Mouse (Mus musculus): ENCODE data around the gene Pnmal2. TPM values are rescaled to one million over a fixed set of nuclear protein-coding genes. Genes with fewer than 3 reads are reported as not detected.

Gene Pnmal2
- polyA plus RNA-seq, 1 experiment from 2014 or later = 0.42 TPM

DNA sequence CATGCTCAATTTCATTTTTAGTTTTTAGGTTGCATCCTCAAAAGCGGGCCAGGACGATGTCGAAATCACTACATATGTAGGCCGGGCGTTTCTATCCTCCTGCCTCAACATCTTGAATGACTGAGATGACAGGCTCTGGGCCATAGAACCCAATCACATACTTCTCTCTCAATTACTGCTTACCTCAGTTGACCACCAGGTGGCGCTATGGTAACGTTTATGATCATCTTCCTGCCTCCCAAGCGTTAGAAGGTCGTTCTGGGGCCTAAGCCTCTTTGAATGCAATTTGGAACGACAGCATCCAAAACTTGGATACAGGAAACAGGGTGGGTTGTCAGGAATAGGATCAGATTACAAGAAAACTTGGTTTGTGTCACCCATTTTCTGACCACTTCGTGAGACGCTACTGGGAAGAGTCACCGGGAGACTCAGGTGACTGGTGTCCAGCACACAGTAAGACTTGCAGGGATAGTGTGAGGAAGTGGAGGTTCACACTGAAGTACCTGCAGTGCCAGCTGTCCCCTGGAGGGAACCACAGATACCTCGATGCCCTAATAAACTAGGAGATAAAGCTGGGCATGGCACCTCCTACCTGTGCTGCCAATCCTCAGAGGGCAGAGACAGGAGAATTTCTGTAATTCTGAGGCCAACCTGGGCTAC is 12.4 kb upstream of the Pnmal2 start:
- 19% methylated on average over 14 of the region's 14 CpGs for WGBS (ENCODE audit: insufficient replicate concordance)
- ATAC-seq (ENCODE audit: low read depth) = peak; percentile 64

DNA sequence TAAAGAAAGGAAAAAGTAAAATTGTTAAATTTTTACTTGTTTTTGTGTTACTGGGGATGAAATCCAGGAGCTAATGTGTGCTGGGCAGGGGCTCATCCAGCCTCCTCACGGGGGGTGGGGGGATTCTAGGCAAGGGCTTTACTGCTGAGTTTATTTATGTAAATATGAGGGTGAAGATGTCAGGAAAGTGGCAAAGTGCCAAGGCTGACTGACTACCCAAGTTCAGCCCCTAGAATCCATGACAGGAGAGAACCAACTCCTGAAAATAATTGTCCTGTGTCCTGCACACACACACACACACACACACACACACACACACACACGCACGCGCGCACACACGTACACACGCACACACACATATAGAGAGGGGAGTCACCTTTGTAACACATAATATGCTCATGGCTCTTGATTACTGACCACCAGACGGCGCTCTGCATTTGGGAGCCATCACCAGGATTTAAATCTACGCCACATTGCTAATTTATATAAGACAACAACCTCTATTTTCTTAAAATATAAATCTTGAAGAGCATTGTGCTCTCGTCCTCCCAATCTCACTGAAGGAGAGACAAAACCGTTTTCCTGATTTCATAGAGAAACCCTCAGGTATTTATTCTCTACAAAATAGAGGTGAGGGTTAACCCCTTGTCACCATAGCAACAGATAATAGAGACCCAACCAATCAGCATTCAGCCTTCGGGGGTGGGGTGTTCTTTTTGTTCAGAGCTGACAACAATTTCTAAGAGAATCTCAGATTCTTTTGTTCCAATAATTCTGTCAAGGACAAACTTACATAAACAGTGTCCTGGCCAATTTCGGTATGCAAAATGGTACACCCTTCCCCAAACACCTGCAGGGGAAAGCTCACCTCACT is 11.5 kb upstream of the Pnmal2 start:
- ATAC-seq (ENCODE audit: low read depth) = no peak
- no peaks in the 10 kb centered on the region for H3K4me1 ChIP-seq (ENCODE audit: control insufficient read depth, low read depth, low read length)
- no peaks in the 10 kb centered on the region for H3K9me3 ChIP-seq (replicated peaks; ENCODE audit: control insufficient read depth, low read length)
- H3K4me2 ChIP-seq (ENCODE audit: low read depth, low read length) = no peak overlapping the region
- no peaks in the 10 kb centered on the region for H3K27me3 ChIP-seq (ENCODE audit: control insufficient read depth, insufficient read depth, low read depth, low read length)
- 33% methylated on average over 14 of the region's 14 CpGs for WGBS (ENCODE audit: insufficient replicate concordance)
- H3K36me3 ChIP-seq (ENCODE audit: control insufficient read depth, insufficient read depth) = no peaks in the 10 kb centered on the region
- no peak overlapping the region for H3K4me3 ChIP-seq (ENCODE audit: low read depth, low read length)
- H3K9ac ChIP-seq (ENCODE audit: low read depth, low read length) = no peak overlapping the region
- H3K27ac ChIP-seq (ENCODE audit: low read length) = no peak overlapping the region

More for the DNA sequence above, 12.4 kb upstream of the Pnmal2 start:
- no peaks in the 10 kb centered on the region for H3K4me1 ChIP-seq (ENCODE audit: control insufficient read depth, low read depth, low read length)
- no peaks in the 10 kb centered on the region for H3K9me3 ChIP-seq (replicated peaks; ENCODE audit: control insufficient read depth, low read length)
- H3K36me3 ChIP-seq (ENCODE audit: control insufficient read depth, insufficient read depth) = no peaks in the 10 kb centered on the region
- H3K4me2 ChIP-seq (ENCODE audit: low read depth, low read length) = no peak overlapping the region
- H3K27me3 ChIP-seq (ENCODE audit: control insufficient read depth, insufficient read depth, low read depth, low read length) = no peaks in the 10 kb centered on the region
- no peak overlapping the region for H3K27ac ChIP-seq (ENCODE audit: low read length)
- H3K4me3 ChIP-seq (ENCODE audit: low read depth, low read length) = no peak overlapping the region
- no peak overlapping the region for H3K9ac ChIP-seq (ENCODE audit: low read depth, low read length)

DNA sequence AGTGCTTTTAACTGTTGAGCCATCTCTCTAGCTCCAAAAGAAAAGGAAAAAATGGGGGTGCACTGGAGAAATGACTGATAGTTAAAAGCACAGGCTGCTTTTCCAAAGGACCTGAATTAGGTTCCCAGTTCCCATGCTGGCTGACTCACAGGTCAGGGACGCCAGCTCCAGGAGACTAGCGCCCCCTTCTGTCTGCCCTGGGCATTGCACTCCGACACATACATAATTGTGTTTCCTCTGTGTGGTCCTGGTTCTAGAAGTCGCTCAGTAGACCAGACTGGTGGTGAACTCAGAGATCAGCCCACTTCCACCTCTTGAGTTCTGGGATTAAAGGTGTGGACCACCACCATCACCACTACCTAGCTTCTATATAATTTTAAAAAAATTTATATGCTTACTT is 7.2 kb upstream of the Pnmal2 start:
- Histone ChIP-seq H3K27me3 (ENCODE audit: control insufficient read depth, insufficient read depth, low read depth, low read length) (no peaks in the 10 kb centered on the region; the same call in 1 of the 2 replicates), H3K4me1 (ENCODE audit: control insufficient read depth, low read depth, low read length) (no peaks in the 10 kb centered on the region), H3K9ac (ENCODE audit: low read depth, low read length) (no peak overlapping the region), H3K27ac (ENCODE audit: low read length) (no peak overlapping the region), H3K4me3 (ENCODE audit: low read depth, low read length) (no peak overlapping the region), H3K4me2 (ENCODE audit: low read depth, low read length) (no peak overlapping the region), H3K9me3 (replicated peaks; ENCODE audit: control insufficient read depth, low read length) (no peaks in the 10 kb centered on the region), H3K36me3 (ENCODE audit: control insufficient read depth, insufficient read depth) (no peaks in the 10 kb centered on the region)
- WGBS (ENCODE audit: insufficient replicate concordance) = 42% methylated on average over 4 of the region's 4 CpGs
- ATAC-seq (ENCODE audit: low read depth) = no peak

DNA sequence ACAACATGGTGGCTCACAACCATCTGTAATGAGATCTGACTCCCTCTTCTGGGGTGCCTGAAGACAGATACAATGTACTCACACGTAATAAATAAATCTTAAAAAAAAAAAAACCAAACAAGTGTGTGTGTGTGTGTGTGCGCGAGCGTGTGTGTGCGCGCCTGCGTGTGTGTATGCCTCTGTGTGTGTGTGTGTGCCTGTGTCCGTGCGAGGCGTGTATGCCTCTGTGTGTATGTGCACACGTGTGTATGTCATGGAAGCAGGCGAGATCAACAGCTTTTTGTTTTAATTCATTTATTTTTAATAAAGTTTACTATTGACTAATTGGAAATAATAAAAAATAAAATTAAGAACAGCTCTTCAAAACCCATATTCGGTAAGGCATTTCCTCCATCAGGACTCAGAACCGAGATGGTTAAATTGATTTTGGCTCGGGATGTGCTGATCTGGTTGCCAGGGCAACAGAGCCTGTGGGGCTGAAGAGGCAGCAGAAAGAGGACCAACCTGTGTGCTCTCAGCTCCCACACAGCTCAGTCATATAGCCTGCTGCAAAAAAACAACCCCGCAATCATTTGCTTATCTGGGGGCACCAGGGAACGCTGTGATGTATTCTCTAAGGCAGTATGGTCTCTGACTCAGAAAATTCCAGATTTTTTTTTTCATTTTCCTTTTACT is 6.2 kb upstream of the Pnmal2 start:
- 62% methylated on average over 17 of the region's 17 CpGs for WGBS (ENCODE audit: insufficient replicate concordance)
- H3K9ac ChIP-seq (ENCODE audit: low read depth, low read length) = no peak overlapping the region
- H3K4me1 ChIP-seq (ENCODE audit: control insufficient read depth, low read depth, low read length) = no peaks in the 10 kb centered on the region
- H3K27ac ChIP-seq (ENCODE audit: low read length) = no peak overlapping the region
- no peaks in the 10 kb centered on the region for H3K9me3 ChIP-seq (replicated peaks; ENCODE audit: control insufficient read depth, low read length)
- no peak overlapping the region for H3K4me2 ChIP-seq (ENCODE audit: low read depth, low read length)
- no peaks in the 10 kb centered on the region for H3K36me3 ChIP-seq (ENCODE audit: control insufficient read depth, insufficient read depth)
- peaks cover 2% of the 10 kb centered on the region; the same call in 1 of the 2 replicates for H3K27me3 ChIP-seq (ENCODE audit: control insufficient read depth, insufficient read depth, low read depth, low read length)
- no peak for ATAC-seq (ENCODE audit: low read depth)
- no peak overlapping the region for H3K4me3 ChIP-seq (ENCODE audit: low read depth, low read length)

DNA sequence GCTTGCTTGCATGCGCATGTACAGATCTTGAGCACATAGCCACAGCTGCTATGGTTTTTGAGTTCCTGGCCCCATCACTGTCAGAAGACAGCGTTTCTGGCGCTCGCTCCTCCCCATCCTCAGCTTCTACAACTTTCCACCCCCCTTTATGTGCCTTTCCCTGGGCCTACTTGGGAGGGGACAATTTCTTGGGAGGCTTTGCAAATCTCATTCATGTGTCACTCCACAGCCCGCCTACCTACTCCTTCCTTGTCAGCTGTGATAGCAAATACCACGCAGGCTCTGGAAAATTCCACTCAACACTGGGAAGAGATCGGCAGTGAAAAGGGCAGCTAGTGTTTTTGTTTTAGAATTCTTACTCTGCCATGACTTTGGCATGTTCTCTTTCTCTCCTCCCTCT is 4.2 kb upstream of the Pnmal2 start:
- Histone ChIP-seq H3K27me3 (ENCODE audit: control insufficient read depth, insufficient read depth, low read depth, low read length) (peaks cover 20% of the 10 kb centered on the region), H3K4me3 (ENCODE audit: low read depth, low read length) (no peak overlapping the region), H3K4me2 (ENCODE audit: low read depth, low read length) (no peak overlapping the region), H3K4me1 (ENCODE audit: control insufficient read depth, low read depth, low read length) (no peaks in the 10 kb centered on the region), H3K36me3 (ENCODE audit: control insufficient read depth, insufficient read depth) (no peaks in the 10 kb centered on the region), H3K27ac (ENCODE audit: low read length) (no peak overlapping the region), H3K9me3 (replicated peaks; ENCODE audit: control insufficient read depth, low read length) (no peaks in the 10 kb centered on the region), H3K9ac (ENCODE audit: low read depth, low read length) (no peak overlapping the region)
- 45% methylated on average over 7 of the region's 7 CpGs for WGBS (ENCODE audit: insufficient replicate concordance)
- no peak for ATAC-seq (ENCODE audit: low read depth)

DNA sequence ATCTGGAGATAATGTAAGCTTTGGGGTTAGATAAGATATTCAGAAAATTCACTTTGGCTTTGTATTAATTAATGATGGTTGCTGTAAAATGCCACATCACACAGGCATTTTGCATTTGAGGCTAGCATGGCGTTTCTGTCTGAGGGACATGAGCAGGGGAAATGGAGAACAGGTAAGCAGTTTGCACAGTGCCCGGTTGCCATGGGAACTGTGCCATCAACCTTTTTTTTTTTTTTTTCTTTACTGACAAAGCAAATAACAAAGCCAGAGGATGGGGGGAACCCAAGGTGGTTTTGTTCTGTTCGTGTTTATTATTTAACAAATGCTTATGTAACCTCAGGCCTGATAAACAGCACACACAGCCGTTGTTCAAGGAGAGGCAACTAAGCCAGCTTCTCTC is 1.6 kb upstream of the Pnmal2 start:
- Histone ChIP-seq H3K9ac (ENCODE audit: low read depth, low read length) (no peak overlapping the region), H3K27me3 (ENCODE audit: control insufficient read depth, insufficient read depth, low read depth, low read length) (peaks cover 46% of the 10 kb centered on the region), H3K27ac (ENCODE audit: low read length) (no peak overlapping the region), H3K36me3 (ENCODE audit: control insufficient read depth, insufficient read depth) (no peaks in the 10 kb centered on the region), H3K4me2 (ENCODE audit: low read depth, low read length) (no peak overlapping the region), H3K4me3 (ENCODE audit: low read depth, low read length) (no peak overlapping the region), H3K4me1 (ENCODE audit: control insufficient read depth, low read depth, low read length) (no peaks in the 10 kb centered on the region), H3K9me3 (replicated peaks; ENCODE audit: control insufficient read depth, low read length) (no peaks in the 10 kb centered on the region)
- WGBS (ENCODE audit: insufficient replicate concordance) = 32% methylated on average over 4 of the region's 4 CpGs
- no peak for ATAC-seq (ENCODE audit: low read depth)

DNA sequence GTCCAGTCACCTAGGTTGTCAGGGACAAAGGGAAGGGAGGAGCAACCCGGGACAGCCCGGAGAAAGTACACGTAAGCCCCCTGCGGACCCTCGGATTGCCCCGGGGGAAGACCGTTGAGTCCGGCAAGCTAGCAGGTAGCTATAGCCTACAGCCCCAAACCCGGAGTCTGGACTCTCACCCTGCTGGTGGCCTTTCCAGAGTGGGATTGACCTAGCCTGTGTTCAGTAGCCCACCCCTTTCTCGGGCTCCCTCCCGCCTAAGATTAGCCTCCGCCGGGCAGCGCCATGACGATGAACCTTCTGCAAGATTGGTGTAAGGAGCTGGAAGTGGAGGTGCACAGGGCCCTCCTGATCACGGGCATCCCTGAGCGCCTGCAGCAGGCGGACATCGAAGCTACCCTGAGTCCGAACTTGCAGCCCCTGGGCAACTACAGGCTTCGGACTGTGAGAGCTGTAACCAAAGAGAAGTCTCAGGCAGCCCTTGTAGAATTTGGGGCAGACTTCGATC is 380 bp downstream of the Pnmal2 start:
- Histone ChIP-seq H3K27me3 (ENCODE audit: control insufficient read depth, insufficient read depth, low read depth, low read length) (peaks cover 64% of the 10 kb centered on the region), H3K4me3 (ENCODE audit: low read depth, low read length) (peak overlapping the region; percentile 48), H3K9ac (ENCODE audit: low read depth, low read length) (peak overlapping the region; percentile 35; the same call in 1 of the 2 replicates), H3K27ac (ENCODE audit: low read length) (no peak overlapping the region), H3K36me3 (ENCODE audit: control insufficient read depth, insufficient read depth) (no peaks in the 10 kb centered on the region), H3K4me2 (ENCODE audit: low read depth, low read length) (peak overlapping the region; percentile 58), H3K9me3 (replicated peaks; ENCODE audit: control insufficient read depth, low read length) (no peaks in the 10 kb centered on the region), H3K4me1 (ENCODE audit: control insufficient read depth, low read depth, low read length) (peaks cover 2% of the 10 kb centered on the region; the same call in 1 of the 2 replicates)
- WGBS (ENCODE audit: insufficient replicate concordance) = 2% methylated on average over 22 of the region's 22 CpGs
- no peak for ATAC-seq (ENCODE audit: low read depth)

DNA sequence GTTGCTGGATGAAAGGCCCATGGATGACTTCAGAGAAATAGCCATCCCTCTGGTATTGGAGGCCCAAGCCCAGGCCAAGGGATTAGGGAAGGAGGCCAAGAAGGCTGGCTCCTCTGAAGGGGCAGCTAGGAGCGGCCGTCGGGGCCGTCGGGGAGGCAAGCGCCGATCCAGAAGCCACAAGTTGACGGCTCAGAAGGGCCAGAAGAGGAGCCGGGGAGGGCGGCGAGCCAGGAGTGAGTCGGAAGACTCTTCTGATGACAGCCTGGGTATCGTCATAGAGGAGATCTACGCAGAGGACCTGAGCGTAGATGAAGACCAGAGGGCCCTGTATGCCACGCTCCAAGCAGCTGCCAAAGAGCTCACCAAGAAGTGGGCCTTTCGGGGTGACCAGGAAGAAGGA is 937 bp downstream of the Pnmal2 start:
- Histone ChIP-seq H3K4me1 (ENCODE audit: control insufficient read depth, low read depth, low read length) (peaks cover 6% of the 10 kb centered on the region), H3K36me3 (ENCODE audit: control insufficient read depth, insufficient read depth) (no peaks in the 10 kb centered on the region), H3K9me3 (replicated peaks; ENCODE audit: control insufficient read depth, low read length) (no peaks in the 10 kb centered on the region), H3K27ac (ENCODE audit: low read length) (no peak overlapping the region), H3K4me2 (ENCODE audit: low read depth, low read length) (no peak overlapping the region), H3K4me3 (ENCODE audit: low read depth, low read length) (no peak overlapping the region), H3K9ac (ENCODE audit: low read depth, low read length) (no peak overlapping the region), H3K27me3 (ENCODE audit: control insufficient read depth, insufficient read depth, low read depth, low read length) (peaks cover 66% of the 10 kb centered on the region)
- no peak for ATAC-seq (ENCODE audit: low read depth)
- WGBS (ENCODE audit: insufficient replicate concordance) = 10% methylated on average over 17 of the region's 17 CpGs
